Mouse (Mus musculus): ENCODE results near the gene Lrrc75a.

DNA sequence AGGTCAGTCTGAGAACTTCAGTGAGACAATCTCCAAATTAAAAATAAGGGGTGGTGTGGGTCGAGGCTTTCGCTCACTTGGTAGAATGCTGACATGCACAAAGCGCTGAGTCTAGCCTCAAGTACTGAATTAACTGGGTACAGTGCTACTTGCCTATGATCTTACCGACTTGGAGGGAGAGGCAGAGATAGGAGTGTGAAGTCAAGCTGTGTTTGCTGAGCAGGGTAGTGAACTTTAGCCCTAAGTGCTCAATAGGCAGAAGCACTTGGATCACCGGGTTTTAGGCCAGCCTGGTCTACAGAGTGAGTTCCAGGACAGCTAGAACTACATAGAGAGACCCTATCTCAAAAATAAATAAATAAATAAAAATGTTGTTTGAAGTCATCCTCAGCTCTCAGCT, 91.1 kb downstream of the Lrrc75a start:
- TF ChIP-seq CTCF (IDR thresholded peaks at IDR 0.05; ENCODE audit: low read depth, low read length) (no peak), POLR2A (IDR thresholded peaks at IDR 0.05; ENCODE audit: insufficient read depth, low read length) (no peak)

Measured in ES-Bruce4 (cell line).